Mouse (Mus musculus): ENCODE measurements around the gene Rhox12. TPM values are rescaled to one million over a fixed set of nuclear protein-coding genes. Genes with fewer than 3 reads are reported as not detected.

Rhox12 gene
- polyA plus RNA-seq, 1 experiment from 2014 or later: not detected

Other genes starting within 250 kb of the Rhox12 start
- gene Rhox8, start 232.0 kb downstream of the Rhox12 start, polyA plus RNA-seq (2014; fragmentation: Nextera tagmentation; extraction: Ambion mirVana): not detected in 2 replicates
- gene Rhox7b, start 213.7 kb downstream of the Rhox12 start, polyA plus RNA-seq (2014; fragmentation: Nextera tagmentation; extraction: Ambion mirVana): not detected in 2 replicates
- not detected in 2 replicates for gene Rhox9, start 209.1 kb downstream of the Rhox12 start, polyA plus RNA-seq (2014; fragmentation: Nextera tagmentation; extraction: Ambion mirVana)
- not detected in 2 replicates for gene Btg1-ps1, start 92.1 kb downstream of the Rhox12 start, polyA plus RNA-seq (2014; fragmentation: Nextera tagmentation; extraction: Ambion mirVana)
- gene Btg1-ps2, start 67.8 kb downstream of the Rhox12 start, polyA plus RNA-seq (2014; fragmentation: Nextera tagmentation; extraction: Ambion mirVana): not detected in 2 replicates
- not detected in 2 replicates for gene Rhox10, start 44.4 kb downstream of the Rhox12 start, polyA plus RNA-seq (2014; fragmentation: Nextera tagmentation; extraction: Ambion mirVana)
- not detected in 2 replicates for gene Rhox11, start 25.8 kb downstream of the Rhox12 start, polyA plus RNA-seq (2014; fragmentation: Nextera tagmentation; extraction: Ambion mirVana)
- gene Rhox13, start 10.3 kb upstream of the Rhox12 start, polyA plus RNA-seq (2014; fragmentation: Nextera tagmentation; extraction: Ambion mirVana): not detected in 2 replicates
- gene Zbtb33, start 78.9 kb upstream of the Rhox12 start, polyA plus RNA-seq (2014; fragmentation: Nextera tagmentation; extraction: Ambion mirVana): 4.6 and 4.9 TPM in 2 replicates
- 44.9 and 48.6 TPM in 2 replicates for gene Tmem255a, start 141.5 kb upstream of the Rhox12 start, polyA plus RNA-seq (2014; fragmentation: Nextera tagmentation; extraction: Ambion mirVana)
- 24.9 and 41.9 TPM in 2 replicates for gene Atp1b4, start 205.3 kb upstream of the Rhox12 start, polyA plus RNA-seq (2014; fragmentation: Nextera tagmentation; extraction: Ambion mirVana)

Data from embryonic facial prominence, embryonic 14.5 days (tissue).